Mouse (Mus musculus) forebrain, embryonic 13.5 days (tissue): ENCODE measurements around the gene Ehmt1. TPM values are rescaled to one million over a fixed set of nuclear protein-coding genes. Genes with fewer than 3 reads are reported as not detected.
A peak's percentile ranks its signal among the peaks of the same experiment; 100 is the strongest.

Source experiments
- ATAC-seq: fragments of 200-750 bp; cut with Nextera tagmentation; 2 replicates; pipeline ENCODE4 v1.8.0; 2017
- H3K27ac ChIP-seq: fragments of 300-500 bp; sonication (generic); 2 replicates; pipeline ENCODE4 v1.5.1; 2015; ENCODE audit warnings: inconsistent platforms, mild to moderate bottlenecking, moderate library complexity
- H3K27me3 ChIP-seq: fragments of 300-500 bp; sonication (generic); 2 replicates; pipeline ENCODE4 v1.6.1; 2015; ENCODE audit warnings: mild to moderate bottlenecking, inconsistent platforms
- H3K36me3 ChIP-seq: fragments of 300-500 bp; sonication (generic); 2 replicates; pipeline ENCODE4 v1.6.1; 2015; ENCODE audit warnings: mild to moderate bottlenecking, inconsistent platforms; ENCODE audit not compliant: poor library complexity, severe bottlenecking
- H3K4me1 ChIP-seq: fragments of 300-500 bp; sonication (generic); 2 replicates; pipeline ENCODE4 v1.6.1; 2015; ENCODE audit warnings: inconsistent platforms
- H3K4me2 ChIP-seq: fragments of 300-500 bp; sonication (generic); 2 replicates; pipeline ENCODE4 v1.6.1; 2015; ENCODE audit warnings: inconsistent platforms, mild to moderate bottlenecking, moderate library complexity
- H3K4me3 ChIP-seq: fragments of 300-500 bp; sonication (generic); 2 replicates; pipeline ENCODE4 v1.5.1; 2015; ENCODE audit warnings: mild to moderate bottlenecking, inconsistent platforms
- H3K9ac ChIP-seq: fragments of 300-500 bp; sonication (generic); 2 replicates; pipeline ENCODE4 v1.6.1; 2015; ENCODE audit warnings: mild to moderate bottlenecking, inconsistent platforms
- H3K9me3 ChIP-seq: fragments of 300-500 bp; sonication (generic); replicated peaks from 2 replicates; pipeline ENCODE4 v1.6.1; 2016; ENCODE audit warnings: inconsistent platforms
- WGBS: fragments of 180-500 bp; shearing (Covaris S2); methylation state at CpG from one replicate; pipeline ENCODE4 v1.1.7; 2015; 5-methylcytosine and 5-hydroxymethylcytosine counted together
- polyA plus RNA-seq: library from polyadenylated mRNA; unstranded; fragments of >200 nt; fragmentation: Nextera tagmentation; extraction: Ambion mirVana; gene quantifications from 2 replicates; pipeline ENCODE4 v1.2.1, GENCODE M21; 2015

The Ehmt1 gene
- polyA plus RNA-seq, 1 experiment from 2014 or later: 152 TPM

- no peak for ATAC-seq
- Histone ChIP-seq H3K36me3 (peaks cover 8% of the 10 kb centered on the region), H3K27ac (peak overlapping the region; percentile 91), H3K4me3 (no peak overlapping the region), H3K9me3 (no peaks in the 10 kb centered on the region), H3K4me2 (peak overlapping the region; percentile 17; the same call in 1 of the 2 replicates), H3K9ac (peak overlapping the region; percentile 51), H3K27me3 (no peaks in the 10 kb centered on the region), H3K4me1 (peaks cover 47% of the 10 kb centered on the region)
- WGBS: 6% methylated on average over 2 of the region's 2 CpGs
Observed at GRCm38 (mm10) chr2:24905653-24906155, 13.7 kb downstream of the Ehmt1 start.

GRCm38 (mm10) chr2:24904823-24905652 lies 14.4 kb downstream of the Ehmt1 start:
- no peaks in the 10 kb centered on the region for H3K27me3 ChIP-seq
- H3K9me3 ChIP-seq: no peaks in the 10 kb centered on the region
- WGBS: 48% methylated on average over 11 of the region's 11 CpGs
- H3K27ac ChIP-seq: peak overlapping the region; percentile 91
- H3K4me1 ChIP-seq: peaks cover 48% of the 10 kb centered on the region
- H3K9ac ChIP-seq: peak overlapping the region; percentile 51
- no peak overlapping the region for H3K4me3 ChIP-seq
- ATAC-seq: peak; percentile 82
- H3K4me2 ChIP-seq: peak overlapping the region; percentile 17; the same call in 1 of the 2 replicates
- H3K36me3 ChIP-seq: 0 out of 2 replicates have a peak, but pooled peaks cover 5% of the 10 kb centered on the region

GRCm38 (mm10) chr2:24902999-24903398 lies 16.4 kb downstream of the Ehmt1 start:
- peaks cover 48% of the 10 kb centered on the region for H3K4me1 ChIP-seq
- no peak overlapping the region for H3K4me3 ChIP-seq
- 84% methylated on average over 6 of the region's 6 CpGs for WGBS
- no peak overlapping the region for H3K27ac ChIP-seq
- H3K9me3 ChIP-seq: no peaks in the 10 kb centered on the region
- no peak for ATAC-seq
- H3K9ac ChIP-seq: no peak overlapping the region
- H3K4me2 ChIP-seq: no peak overlapping the region
- no peaks in the 10 kb centered on the region for H3K27me3 ChIP-seq
- 0 out of 2 replicates have a peak, but pooled peaks cover 4% of the 10 kb centered on the region for H3K36me3 ChIP-seq

- Histone ChIP-seq H3K9me3 (no peaks in the 10 kb centered on the region), H3K4me1 (peaks cover 37% of the 10 kb centered on the region), H3K27me3 (no peaks in the 10 kb centered on the region), H3K4me2 (no peak overlapping the region), H3K27ac (no peak overlapping the region), H3K4me3 (no peak overlapping the region), H3K9ac (no peak overlapping the region), H3K36me3 (0 out of 2 replicates have a peak, but pooled peaks cover 9% of the 10 kb centered on the region)
- ATAC-seq: no peak
- WGBS: 54% methylated on average over 5 of the region's 5 CpGs
Observed at GRCm38 (mm10) chr2:24901055-24901454, 18.4 kb downstream of the Ehmt1 start.

GRCm38 (mm10) chr2:24899292-24899691 lies 20.1 kb downstream of the Ehmt1 start:
- 95% methylated on average over 2 of the region's 2 CpGs for WGBS
- H3K9ac ChIP-seq: no peak overlapping the region
- H3K9me3 ChIP-seq: no peaks in the 10 kb centered on the region
- H3K27me3 ChIP-seq: no peaks in the 10 kb centered on the region
- H3K4me2 ChIP-seq: no peak overlapping the region
- H3K36me3 ChIP-seq: 0 out of 2 replicates have a peak, but pooled peaks cover 9% of the 10 kb centered on the region
- H3K4me1 ChIP-seq: peaks cover 22% of the 10 kb centered on the region
- ATAC-seq: no peak
- H3K4me3 ChIP-seq: no peak overlapping the region
- no peak overlapping the region for H3K27ac ChIP-seq

GRCm38 (mm10) chr2:24896761-24897160 lies 22.7 kb downstream of the Ehmt1 start:
- no peak for ATAC-seq
- WGBS: 86% methylated on average over 4 of the region's 4 CpGs
- Histone ChIP-seq H3K4me2 (no peak overlapping the region), H3K9ac (no peak overlapping the region), H3K36me3 (0 out of 2 replicates have a peak, but pooled peaks cover 9% of the 10 kb centered on the region), H3K27me3 (no peaks in the 10 kb centered on the region), H3K4me3 (no peak overlapping the region), H3K27ac (no peak overlapping the region), H3K4me1 (peaks cover 19% of the 10 kb centered on the region), H3K9me3 (no peaks in the 10 kb centered on the region)

- Histone ChIP-seq H3K36me3 (0 out of 2 replicates have a peak, but pooled peaks cover 8% of the 10 kb centered on the region), H3K4me3 (no peak overlapping the region), H3K9me3 (no peaks in the 10 kb centered on the region), H3K4me2 (no peak overlapping the region), H3K9ac (no peak overlapping the region), H3K27ac (no peak overlapping the region), H3K27me3 (no peaks in the 10 kb centered on the region), H3K4me1 (peaks cover 12% of the 10 kb centered on the region)
- ATAC-seq: no peak
- 86% methylated on average over 1 of the region's 1 CpGs for WGBS
Observed at GRCm38 (mm10) chr2:24894211-24894610, 25.2 kb downstream of the Ehmt1 start.

- ATAC-seq: no peak
- Histone ChIP-seq H3K4me1 (peaks cover 12% of the 10 kb centered on the region), H3K36me3 (0 out of 2 replicates have a peak, but pooled peaks cover under 1% of the 10 kb centered on the region), H3K9me3 (no peaks in the 10 kb centered on the region), H3K27me3 (no peaks in the 10 kb centered on the region), H3K4me3 (no peak overlapping the region), H3K4me2 (no peak overlapping the region), H3K27ac (no peak overlapping the region), H3K9ac (no peak overlapping the region)
- WGBS: 92% methylated on average over 5 of the region's 5 CpGs
Observed at GRCm38 (mm10) chr2:24892318-24892717, 27.1 kb downstream of the Ehmt1 start.

GRCm38 (mm10) chr2:24890541-24891447 lies 28.6 kb downstream of the Ehmt1 start:
- 73% methylated on average over 6 of the region's 6 CpGs for whole genome bisulfite sequencing
- ATAC-seq: no peak
- Histone ChIP-seq H3K36me3 (peaks cover 13% of the 10 kb centered on the region), H3K4me2 (no peak overlapping the region), H3K4me3 (no peak overlapping the region), H3K4me1 (peaks cover 12% of the 10 kb centered on the region), H3K9ac (no peak overlapping the region), H3K27me3 (no peaks in the 10 kb centered on the region), H3K27ac (no peak overlapping the region), H3K9me3 (no peaks in the 10 kb centered on the region)

GRCm38 (mm10) chr2:24888895-24889294 lies 30.5 kb downstream of the Ehmt1 start:
- Histone ChIP-seq H3K9ac (no peak overlapping the region), H3K27ac (no peak overlapping the region), H3K4me1 (peaks cover 12% of the 10 kb centered on the region), H3K27me3 (no peaks in the 10 kb centered on the region), H3K4me3 (no peak overlapping the region), H3K9me3 (no peaks in the 10 kb centered on the region), H3K36me3 (peaks cover 26% of the 10 kb centered on the region), H3K4me2 (no peak overlapping the region)
- 86% methylated on average over 5 of the region's 5 CpGs for WGBS
- no peak for ATAC-seq

GRCm38 (mm10) chr2:24880686-24881085 lies 38.7 kb downstream of the Ehmt1 start:
- H3K27me3 ChIP-seq: no peaks in the 10 kb centered on the region
- no peak overlapping the region for H3K9ac ChIP-seq
- peaks cover 62% of the 10 kb centered on the region for H3K36me3 ChIP-seq
- H3K4me2 ChIP-seq: no peak overlapping the region
- ATAC-seq: no peak
- H3K4me1 ChIP-seq: no peaks in the 10 kb centered on the region
- H3K27ac ChIP-seq: no peak overlapping the region
- H3K9me3 ChIP-seq: no peaks in the 10 kb centered on the region
- no peak overlapping the region for H3K4me3 ChIP-seq
- WGBS: 96% methylated on average over 2 of the region's 2 CpGs

GRCm38 (mm10) chr2:24870952-24871351 lies 48.5 kb downstream of the Ehmt1 start:
- no peak overlapping the region for H3K9ac ChIP-seq
- H3K27me3 ChIP-seq: no peaks in the 10 kb centered on the region
- H3K9me3 ChIP-seq: no peaks in the 10 kb centered on the region
- peaks cover 69% of the 10 kb centered on the region for H3K36me3 ChIP-seq
- WGBS: 100% methylated on average over 1 of the region's 1 CpGs
- no peaks in the 10 kb centered on the region for H3K4me1 ChIP-seq
- ATAC-seq: no peak
- no peak overlapping the region for H3K4me3 ChIP-seq
- no peak overlapping the region for H3K27ac ChIP-seq
- H3K4me2 ChIP-seq: no peak overlapping the region
